Mouse (Mus musculus) regulatory T cell (primary cell): ENCODE results near the gene Btnl6.
"Not testable (repeated sequence)": the region's sequence is repeated elsewhere in the genome, so short reads cannot be mapped to it uniquely, and the experiment has no call there.

Source experiments
- in situ Hi-C: fragments of 300-600 bp; cut with MboI, MseI; formaldehyde crosslinking; loops from one replicate; pipeline ENCODE4 v1.15.1; 2025; ENCODE audit warnings: high pct_unique_total_duplicates

Btnl6 gene

GRCm38 (mm10) chr17:34497726-34498125 lies 19.4 kb downstream of the Btnl6 start:
- in situ Hi-C loops: not testable (repeated sequence)

- in situ Hi-C loops: not testable (repeated sequence)
Observed at GRCm38 (mm10) chr17:34497319-34497718, 19.8 kb downstream of the Btnl6 start.

- in situ Hi-C loops: no loop called here
Observed at GRCm38 (mm10) chr17:34496539-34496938, 20.6 kb downstream of the Btnl6 start.

GRCm38 (mm10) chr17:34495156-34495555 lies 22.0 kb downstream of the Btnl6 start:
- in situ Hi-C loops: not testable (repeated sequence)

- in situ Hi-C loops: no loop called here
Observed at GRCm38 (mm10) chr17:34492796-34493195, 24.4 kb downstream of the Btnl6 start.

GRCm38 (mm10) chr17:34477238-34478013 lies 39.7 kb downstream of the Btnl6 start, which contains the start of gene Btnl4:
Btnl4 (minus strand) TSS chr17:34477318.
- in situ Hi-C loops: not testable (repeated sequence)

- in situ Hi-C loops: no loop called here
Observed at GRCm38 (mm10) chr17:34476427-34476826, 40.7 kb downstream of the Btnl6 start.

- in situ Hi-C loops: no loop called here
Observed at GRCm38 (mm10) chr17:34475060-34475459, 42.1 kb downstream of the Btnl6 start.

GRCm38 (mm10) chr17:34470491-34470890 lies 46.7 kb downstream of the Btnl6 start:
- in situ Hi-C loops: no loop called here

- in situ Hi-C loops: not testable (repeated sequence)
Observed at GRCm38 (mm10) chr17:34465906-34466305, 51.2 kb downstream of the Btnl6 start.

- in situ Hi-C loops: no loop called here
Observed at GRCm38 (mm10) chr17:34459255-34459654, 57.9 kb downstream of the Btnl6 start.
